Mouse (Mus musculus): Measurements from ENCODE around the gene Map3k4.

Map3k4 gene

DNA sequence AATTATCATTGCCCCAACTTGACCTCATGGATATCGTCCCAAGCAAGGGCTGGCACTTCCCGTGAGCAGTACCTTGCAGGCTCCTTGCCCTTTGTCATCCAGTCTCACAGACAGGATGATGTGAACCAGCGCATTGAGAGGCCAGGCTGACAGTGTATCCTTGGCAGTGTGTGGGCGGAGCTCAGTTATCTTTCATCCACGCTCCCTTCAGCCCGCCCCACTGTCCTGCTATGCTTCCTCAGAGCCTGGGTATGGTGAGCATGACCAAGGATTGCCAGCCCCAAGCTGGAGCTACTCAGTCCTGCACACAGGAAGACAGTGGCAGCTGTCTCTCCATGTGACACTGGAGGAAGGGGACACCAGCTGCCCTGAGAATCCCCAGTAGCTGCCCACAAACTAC lies 102.4 kb downstream of the Map3k4 start:
- no peak for DNase-seq

DNA sequence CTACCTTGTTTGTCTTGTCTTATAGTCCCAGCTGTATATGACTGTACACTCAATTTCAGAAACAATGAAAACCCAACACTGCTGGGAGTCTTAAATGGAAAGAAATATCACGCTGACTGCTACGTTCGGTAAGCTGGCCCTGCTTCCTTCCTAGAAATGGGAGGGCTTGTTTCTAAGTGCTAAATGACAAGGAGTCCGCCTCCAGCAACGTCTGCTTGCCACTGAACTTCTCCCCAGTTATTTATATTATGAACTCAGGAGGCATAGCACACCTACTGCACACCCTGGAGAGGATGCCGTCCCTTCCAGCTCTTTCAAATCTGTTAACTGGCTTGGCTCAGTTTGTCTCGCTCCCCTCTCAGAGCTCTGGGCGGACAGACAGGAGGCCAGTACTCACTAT lies 105.2 kb downstream of the Map3k4 start:
- no peak for DNase-seq

DNA sequence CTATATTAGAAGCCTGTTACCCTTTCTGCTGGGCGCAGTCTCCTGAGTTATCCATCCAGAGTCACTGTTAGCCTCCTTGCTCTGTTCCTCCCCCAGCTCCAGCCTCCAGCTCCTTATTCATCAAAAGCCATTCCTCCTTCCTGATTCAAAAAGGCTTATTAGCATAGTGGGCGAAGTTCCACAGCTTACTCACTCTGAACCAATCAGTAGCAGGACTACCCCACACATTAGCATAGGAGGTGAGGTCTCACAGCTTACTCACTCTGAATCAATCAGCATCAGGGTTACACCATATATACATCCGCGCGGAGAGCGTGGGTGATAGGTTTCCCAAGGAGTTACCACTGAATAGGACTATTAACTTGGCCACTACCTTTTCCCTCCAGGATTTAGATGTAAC lies 106.3 kb downstream of the Map3k4 start:
- DNase-seq: no peak

DNA sequence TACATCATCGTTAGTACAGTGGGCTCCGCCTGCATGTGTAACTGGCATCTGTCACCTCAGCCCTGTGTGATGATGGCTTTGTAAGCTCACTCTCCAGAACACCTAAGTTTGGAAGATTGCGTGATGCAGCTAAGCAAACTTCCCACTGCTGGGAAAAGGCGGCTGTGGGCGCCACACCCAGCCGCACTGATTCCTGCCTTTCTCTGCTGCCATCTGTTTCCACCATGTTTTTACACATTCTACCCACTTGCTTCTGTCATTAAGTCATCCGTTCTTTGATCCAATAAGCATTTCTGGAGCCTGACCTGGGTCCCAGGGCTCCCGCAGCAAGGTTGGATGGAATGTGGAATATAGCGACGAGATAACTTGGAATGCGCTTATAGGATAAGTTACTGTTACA lies 106.7 kb downstream of the Map3k4 start:
- no peak for DNase-seq

DNA sequence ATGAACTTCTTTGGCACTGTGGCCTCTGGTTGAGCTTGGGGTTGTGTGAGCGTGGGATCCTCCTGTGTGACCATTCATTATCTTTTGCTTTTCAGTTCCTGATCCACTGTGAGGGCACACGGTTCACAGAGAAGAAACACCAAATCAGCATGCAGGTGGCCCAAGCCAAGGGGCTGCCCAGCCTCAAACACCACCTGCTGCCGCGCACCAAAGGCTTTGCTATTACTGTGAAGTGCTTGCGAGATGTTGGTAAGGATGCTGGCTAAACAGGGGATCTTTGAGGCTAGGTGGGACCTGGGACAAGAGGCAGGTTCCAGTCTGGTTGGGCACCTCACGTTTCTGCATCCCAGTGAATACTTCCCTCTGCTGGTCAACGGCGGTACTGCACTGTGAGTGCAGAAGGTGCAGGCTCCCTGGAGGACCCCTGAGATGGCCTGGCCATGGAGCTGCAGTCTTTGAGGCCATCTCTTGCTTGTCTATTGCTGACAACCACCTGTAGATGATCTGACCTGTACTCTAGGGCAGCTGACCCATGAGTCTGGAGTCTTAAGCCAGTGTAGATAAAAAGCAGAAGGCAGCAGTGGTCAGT lies 108.0 kb downstream of the Map3k4 start:
- DNase-seq: peak; percentile 90

DNA sequence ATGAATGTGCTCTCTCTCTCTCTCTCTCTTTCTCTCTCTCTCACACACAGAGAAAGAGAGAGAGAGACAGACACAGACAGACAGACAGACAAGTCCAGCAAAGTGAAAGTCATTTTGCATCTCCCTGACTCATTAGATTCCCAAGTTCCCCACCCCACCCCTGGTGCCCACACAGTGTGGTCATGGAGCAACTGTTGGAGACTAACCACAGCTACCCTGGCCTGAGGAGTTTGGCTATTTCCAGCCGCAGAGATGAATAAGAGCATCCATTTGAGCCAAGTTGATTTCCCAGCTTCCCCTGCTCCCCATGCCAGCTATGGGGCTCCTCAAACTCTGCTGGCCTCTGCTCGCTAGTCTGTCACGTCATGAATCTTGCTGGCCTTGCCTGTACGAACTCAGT lies 109.1 kb downstream of the Map3k4 start:
- no peak for DNase-seq

DNA sequence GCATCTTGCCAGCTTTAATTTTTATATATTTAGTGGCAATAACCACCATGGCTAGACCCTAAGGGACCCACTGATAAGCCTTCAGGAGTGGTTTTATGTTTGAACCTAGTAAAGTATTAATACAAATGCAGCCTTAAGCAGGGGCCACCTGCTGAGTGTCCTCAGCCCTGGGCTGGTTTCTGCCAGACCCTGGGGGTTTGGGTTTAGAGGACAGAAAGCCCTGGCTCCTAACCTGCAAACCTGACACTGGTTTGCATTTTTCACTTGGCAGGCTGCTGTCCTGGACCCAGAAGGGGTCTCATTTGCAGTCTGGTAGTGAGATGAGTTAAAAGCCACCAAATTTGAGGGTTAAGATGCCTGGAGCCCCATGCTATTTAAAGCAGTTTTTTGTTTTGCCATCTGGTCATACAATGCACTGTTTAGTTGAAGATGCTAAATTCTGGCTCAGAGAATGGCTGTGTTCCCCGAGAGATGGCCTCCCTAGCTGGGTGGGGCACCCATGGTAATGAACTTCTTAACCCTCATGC lies 111.5 kb downstream of the Map3k4 start:
- no peak for DNase-seq

DNA sequence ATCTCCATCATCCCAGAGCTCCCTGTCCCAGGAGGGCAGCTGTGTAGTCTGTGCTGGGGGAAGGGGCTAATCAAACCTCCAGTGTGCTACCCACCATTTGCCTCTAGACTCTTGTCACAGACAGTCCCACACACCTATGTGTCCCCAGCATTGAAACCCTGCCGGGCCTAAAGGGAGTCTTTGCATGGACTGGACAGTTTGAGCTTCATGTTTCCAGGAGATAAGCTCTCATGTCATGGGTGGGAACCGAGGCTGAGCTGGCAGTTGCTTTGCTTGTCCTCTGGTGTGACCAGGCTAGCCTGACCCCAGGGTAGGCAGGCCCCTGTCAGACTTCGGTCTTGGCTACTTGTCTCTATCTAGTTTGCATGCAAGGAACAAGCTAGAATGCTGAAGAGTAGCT lies 112.3 kb downstream of the Map3k4 start:
- no peak for DNase-seq

DNA sequence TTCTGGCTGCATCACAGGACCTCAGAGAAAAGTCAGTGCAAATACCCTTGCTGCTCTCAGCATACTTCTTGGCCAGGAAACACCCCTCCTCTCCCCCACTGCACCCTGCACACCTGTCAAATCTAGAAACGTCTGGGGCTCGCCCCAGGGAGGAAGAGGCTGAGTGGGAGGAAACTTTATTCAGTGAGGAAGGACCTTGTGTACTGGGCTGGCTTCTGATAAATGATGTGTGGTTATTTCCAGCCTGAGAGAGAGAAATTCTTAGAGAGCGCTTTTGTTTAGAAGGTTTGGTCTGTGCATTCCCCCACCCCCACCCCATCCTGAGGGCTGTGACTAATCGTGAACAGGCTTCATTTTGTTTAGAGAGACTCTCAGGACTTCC lies 112.9 kb downstream of the Map3k4 start:
- DNase-seq: no peak

DNA sequence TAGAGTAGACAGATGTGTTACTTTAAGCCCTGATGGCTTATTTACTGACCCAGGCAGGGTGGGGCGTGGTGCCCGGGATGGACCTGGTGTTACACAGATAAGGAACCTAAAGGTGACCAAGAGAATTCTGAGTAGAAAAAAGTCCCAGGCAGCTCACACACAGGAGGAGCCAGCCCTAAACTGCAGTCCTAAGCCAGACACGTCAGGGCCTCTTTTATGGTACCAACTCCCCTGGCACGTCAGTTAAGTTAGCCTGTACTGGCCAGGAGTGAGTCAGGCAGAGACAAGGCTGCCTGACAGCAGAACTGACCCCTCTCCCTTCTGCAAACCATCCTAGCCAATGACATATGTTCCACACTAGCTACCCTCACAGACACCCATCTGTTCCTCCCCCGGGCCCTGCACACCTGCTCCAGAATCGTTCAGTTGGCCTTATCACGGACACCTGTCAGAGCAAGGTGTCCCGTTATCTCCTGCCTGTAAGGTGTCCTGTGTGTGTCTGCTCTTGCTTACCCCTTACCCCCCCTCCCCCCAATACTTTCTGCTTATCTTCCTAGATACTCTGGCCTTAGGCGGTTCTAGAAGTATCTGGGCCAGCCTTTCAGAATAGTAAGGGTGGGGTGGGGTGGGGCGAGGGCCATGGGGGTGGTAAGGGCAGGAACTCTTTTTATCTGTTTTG lies 113.4 kb downstream of the Map3k4 start:
- DNase-seq: no peak

DNA sequence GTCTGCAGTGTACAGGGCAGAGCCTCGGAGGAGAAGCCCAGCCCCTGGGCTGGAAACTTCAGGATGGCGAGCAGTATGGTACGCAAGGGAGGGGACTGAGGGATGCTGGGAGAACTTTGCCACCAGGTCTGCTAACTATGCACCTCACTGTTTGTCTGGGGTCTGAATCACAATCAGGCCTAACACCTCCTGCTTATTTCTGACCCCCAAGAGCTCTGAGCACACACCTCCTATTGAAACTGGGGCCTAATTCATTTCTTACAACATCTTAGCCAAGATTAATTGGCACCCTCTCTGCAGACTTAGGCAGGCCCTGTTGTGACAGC lies 113.9 kb downstream of the Map3k4 start:
- no peak for DNase-seq

DNA sequence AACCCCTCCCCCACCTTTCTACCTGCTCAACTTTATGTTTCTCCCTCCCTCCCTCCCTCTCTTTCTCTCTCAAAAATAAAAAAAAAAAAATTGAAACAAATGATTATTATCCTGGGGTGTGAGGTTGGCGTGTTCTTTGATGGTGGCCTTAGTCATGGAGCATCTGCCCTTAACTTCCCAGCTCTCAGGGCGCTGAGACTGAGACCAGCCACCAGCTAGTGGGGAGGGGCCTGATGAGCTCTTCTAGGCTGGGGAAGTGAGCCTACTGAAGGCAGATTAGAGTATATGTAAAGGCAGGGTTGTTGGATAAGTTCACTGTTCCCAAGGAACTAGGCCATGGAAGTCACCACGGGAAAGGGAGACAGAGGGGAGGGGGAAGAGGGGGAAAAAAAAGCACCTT lies 114.3 kb downstream of the Map3k4 start:
- no peak for DNase-seq

DNA sequence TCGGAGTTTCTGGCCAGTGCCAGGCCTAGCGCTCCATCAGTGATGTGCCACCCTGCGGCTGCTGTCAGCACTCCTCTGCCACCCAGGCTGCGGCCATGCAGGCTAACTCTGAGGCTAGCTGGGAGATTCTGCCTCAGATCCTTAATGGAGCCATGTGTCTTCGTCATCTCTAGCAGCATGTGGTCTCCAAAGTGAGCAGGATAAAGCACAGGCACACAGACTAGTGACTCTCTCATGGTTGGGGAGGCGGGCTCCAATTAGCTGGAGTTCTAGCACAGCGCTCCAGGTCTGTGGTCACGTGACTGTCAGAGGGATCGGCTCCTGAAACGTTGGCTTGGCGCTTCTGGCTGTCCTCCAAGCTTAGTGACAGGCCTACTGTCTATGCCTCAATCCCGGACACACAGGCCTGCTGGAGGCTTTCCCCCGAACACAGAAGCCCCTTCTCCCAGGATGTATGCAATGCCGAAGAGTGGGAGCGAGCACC lies 115.1 kb downstream of the Map3k4 start:
- peak; percentile 27 for DNase-seq

DNA sequence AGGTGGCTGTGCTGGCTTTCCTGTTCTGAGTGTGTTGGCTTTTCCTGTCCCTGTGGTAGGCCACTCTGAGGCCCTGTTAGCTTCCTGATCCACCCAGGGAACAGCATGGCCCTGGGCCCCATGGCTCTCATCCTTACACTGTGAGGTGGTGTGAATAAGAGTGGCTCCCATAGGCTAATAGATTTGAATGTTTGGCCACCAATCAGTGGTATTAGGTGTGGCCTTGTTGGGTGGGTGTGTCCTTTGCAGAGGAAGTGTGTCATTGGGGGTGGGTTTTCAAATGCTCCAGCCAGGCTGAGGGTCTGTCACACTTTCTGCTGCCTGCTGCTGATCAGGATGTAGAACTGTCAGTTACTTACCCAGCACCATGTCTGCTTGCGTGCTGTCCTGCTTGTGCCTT lies 117.5 kb downstream of the Map3k4 start:
- DNase-seq: no peak

DNA sequence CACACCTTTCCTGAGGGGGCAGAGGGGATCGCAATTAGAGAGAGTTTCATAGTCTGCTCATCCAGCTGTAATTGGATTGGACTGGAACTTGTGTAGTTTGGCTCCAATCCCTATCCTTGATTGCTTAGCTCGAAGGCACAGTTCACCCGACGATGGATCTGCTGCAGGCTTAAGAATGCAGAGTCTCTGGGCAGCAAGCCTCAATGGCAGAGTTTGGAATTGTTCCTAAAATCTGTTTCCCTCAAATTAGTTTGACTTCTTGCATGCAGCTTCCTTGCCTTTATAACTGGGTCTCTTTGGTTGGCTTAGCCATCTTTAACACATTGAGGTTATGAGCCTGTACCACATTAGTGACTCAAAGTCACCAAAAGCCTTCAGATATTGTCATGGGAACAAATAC lies 118.7 kb downstream of the Map3k4 start:
- DNase-seq: no peak

DNA sequence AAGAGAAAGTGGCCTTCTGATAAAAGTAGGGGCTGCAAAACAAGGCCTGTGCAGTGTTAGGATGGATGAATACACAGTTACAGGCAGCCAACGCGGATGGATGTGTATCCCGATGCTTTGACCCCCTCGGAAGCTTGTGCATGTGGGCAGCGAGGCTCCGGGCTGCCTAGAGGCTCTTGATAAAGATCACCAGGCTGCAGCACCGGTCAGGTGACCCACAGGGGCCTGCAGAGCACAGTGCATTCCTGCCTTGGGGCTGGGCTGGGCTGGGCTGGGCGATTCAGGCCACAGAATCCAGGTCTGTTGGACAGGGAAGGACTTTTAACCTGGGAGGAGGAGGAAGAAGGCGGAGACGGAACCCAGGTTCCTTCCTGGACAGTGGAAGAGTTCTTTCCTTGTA lies 123.0 kb downstream of the Map3k4 start:
- no peak for DNase-seq

DNA sequence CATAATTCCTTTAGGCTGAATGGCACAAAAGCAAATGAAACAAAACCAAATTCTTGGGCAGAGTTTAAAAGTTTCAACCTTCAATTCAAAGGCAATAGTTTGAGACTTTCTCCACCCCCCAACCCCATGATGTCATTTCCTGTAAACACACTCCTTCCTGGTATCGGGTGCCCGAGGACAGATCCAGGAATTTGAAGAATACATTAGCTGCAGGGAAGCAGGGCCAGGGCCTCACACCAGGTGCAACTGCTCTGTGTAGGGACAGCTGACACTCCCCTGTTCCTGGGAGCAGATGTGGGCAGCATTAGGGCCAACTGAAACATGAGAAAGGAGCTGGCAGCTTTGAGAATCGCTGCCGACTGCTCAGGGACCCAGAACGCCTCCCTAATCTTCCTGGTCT lies 123.5 kb downstream of the Map3k4 start:
- DNase-seq: peak; percentile 59

DNA sequence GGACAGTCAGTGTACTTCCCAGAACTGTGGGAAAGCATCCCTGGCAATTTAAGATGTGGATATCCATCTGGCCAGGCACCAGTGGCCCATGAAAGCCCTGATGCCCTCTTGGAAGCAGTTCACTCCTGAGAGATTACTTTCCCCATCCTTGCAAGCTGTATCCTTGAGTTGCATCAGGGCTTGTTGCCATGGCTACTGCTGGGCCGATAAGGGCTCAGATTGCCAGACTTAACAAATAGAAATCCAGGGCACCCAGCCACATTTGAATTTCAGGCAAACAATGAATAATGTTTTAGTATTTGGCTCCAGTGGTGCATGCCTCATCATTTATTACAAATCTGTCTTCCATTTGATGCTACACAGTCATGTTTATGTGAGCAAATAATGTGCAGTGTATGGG lies 130.8 kb downstream of the Map3k4 start:
- peak; percentile 53 for DNase-seq

DNA sequence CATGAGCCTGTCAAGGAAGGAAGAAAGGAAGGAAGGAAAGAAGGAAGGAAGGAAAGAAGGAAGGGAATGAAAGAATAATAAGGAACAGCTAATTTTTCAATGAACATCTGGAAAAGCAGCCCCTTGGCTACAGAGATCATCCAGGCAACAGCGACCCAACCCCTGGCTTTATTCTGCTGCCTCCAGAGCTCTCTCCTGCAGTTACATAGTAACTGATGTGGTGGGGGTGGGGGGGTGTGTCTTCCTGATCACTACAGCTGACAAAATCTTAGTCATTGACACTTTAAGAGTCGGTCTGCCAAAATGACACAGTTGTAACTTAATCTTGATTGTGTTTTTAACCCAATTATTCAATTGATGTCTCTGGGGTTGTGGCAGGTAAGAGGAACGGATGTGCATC lies 132.3 kb downstream of the Map3k4 start:
- DNase-seq: no peak

DNA sequence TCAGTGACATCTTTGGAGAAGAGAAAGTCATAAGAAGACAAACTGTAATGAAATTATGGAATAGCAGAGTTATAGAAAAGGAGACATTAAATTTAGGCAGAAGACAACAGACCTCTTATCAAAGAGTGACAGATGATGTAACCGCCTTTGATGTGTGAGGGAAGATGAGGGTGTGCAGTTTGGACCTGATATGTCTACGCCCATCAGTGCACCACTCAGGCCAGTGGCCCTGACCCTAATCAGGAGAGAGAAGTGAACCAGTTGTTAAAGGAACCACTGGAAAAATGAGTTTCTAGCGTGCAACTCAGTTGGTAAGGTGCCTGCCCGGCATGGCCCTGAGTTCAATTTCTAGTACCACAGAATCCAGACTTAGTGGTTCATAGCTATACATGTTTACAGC lies 132.7 kb downstream of the Map3k4 start:
- no peak for DNase-seq

DNA sequence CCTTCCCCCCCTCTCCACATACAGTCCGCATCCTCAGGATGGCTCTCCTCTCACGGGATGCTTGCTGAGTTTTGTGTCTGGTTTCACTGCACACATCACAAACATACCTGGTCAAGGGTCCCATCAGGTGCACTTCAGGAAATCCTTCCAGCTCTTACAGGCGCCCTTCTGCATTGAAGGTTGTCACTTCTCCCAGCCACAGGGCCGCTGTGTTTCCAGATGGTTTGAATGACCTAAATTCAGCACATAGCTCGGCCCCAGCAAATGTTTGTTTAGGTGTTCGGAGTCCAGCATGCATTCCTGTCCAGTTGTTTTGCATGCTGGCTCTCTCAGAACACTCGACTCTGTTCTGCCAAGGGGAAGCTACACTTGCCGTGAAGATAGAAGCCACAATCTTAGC lies 134.3 kb downstream of the Map3k4 start:
- no peak for DNase-seq

DNA sequence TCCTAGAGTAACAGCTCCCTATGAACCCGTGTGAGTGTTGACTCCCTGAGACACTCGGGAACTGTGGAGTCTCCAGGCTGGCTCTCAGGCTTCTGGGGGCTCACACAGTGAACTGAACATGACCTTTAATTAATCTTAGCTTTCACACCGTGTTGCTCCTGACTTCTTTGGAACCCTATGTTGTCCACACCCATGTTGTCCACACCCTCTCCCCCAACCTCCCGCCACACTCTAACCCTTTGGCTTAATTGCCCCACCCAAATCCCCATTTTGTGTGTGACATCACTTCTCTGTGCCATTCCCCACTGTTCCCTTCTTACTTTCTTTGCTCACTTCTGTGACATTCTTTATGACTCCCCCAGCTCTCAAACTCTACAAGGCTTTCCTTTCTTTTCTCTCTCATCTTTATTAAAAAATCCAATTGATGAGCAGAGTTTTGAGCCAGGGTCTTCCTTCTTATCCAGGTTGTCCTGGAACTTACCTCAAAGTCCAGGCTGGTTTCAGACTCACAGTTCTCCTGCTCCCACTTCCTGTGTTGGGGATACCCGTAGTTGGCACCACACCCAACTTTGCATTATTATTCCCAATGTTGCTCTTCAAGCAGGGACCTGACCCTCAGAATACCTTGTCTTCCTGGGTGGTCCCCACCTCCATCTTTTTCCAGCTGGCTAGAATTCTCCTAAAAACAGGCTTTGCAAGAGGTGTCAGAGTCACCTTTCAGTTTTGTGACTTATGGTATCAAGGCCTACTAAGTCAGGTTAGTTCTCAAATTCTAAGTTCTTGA lies 135.7 kb downstream of the Map3k4 start:
- no peak for DNase-seq

DNA sequence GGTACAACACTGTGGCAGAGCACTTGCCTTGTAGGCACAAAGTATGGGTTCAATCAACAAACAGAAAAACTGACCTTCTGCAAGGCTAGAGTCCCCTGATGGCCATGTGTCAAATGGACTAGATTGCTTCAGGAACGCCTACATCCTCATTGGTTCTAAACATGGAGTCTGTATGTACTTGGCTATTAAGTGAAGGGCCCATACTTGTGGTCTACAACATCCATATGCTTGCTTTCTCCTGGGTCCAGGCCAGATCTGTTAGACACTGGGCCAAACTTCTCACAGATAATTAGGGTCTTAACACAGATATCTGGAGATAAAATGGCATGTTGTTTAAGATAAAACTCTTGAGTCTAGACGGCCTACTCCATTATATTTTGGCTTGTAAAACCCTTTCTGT lies 138.8 kb downstream of the Map3k4 start:
- no peak for DNase-seq

DNA sequence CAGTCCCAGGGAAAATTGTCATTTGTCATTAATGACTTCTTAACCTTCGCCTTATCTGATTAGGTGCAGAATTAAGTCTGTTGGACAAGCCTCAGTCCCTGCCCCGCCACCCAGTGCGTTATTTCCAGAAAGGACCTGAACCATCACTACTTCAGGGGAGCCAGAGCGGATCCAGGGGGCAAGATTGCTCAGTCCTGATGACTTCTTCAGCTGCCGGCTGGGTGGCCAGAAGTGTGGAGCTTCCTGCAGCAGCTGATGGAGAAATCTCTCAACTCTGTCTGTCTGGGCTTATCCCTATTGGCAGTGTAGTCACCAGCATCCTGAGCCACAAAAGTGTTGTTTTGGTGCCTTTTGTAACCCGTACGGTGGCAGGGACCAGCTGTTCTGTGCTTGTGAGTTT lies 139.3 kb downstream of the Map3k4 start:
- DNase-seq: peak; percentile 68

Measured in lung, postnatal 10 days (tissue).